Mouse (Mus musculus): ENCODE data around the gene Tsfm.

GRCm38 (mm10) chr10:126990313-126991056, 40.2 kb downstream of the Tsfm start:
- peak; percentile 87; the same call in 1 of the 2 replicates for TF ChIP-seq CTCF (IDR thresholded peaks at IDR 0.05; ENCODE audit: control insufficient read depth, insufficient read depth, insufficient replicate concordance, low read depth, low read length)
- no peak for TF ChIP-seq POLR2A (IDR thresholded peaks at IDR 0.05; ENCODE audit: control insufficient read depth, low read depth, low read length)
